Mouse (Mus musculus) E14TG2a.4 (cell line): ENCODE data around the gene Exosc8.

ENCODE experiments used
- CTCF ChIP-seq: conservative IDR thresholded peaks from 2 replicates; pipeline ENCODE4 v1.5.1; 2014; ENCODE audit warnings: low read length
- POU5F1 ChIP-seq: IDR thresholded peaks from 2 replicates; pipeline ENCODE4 v1.6.1; 2014; ENCODE audit warnings: low read length, borderline replicate concordance

DNA sequence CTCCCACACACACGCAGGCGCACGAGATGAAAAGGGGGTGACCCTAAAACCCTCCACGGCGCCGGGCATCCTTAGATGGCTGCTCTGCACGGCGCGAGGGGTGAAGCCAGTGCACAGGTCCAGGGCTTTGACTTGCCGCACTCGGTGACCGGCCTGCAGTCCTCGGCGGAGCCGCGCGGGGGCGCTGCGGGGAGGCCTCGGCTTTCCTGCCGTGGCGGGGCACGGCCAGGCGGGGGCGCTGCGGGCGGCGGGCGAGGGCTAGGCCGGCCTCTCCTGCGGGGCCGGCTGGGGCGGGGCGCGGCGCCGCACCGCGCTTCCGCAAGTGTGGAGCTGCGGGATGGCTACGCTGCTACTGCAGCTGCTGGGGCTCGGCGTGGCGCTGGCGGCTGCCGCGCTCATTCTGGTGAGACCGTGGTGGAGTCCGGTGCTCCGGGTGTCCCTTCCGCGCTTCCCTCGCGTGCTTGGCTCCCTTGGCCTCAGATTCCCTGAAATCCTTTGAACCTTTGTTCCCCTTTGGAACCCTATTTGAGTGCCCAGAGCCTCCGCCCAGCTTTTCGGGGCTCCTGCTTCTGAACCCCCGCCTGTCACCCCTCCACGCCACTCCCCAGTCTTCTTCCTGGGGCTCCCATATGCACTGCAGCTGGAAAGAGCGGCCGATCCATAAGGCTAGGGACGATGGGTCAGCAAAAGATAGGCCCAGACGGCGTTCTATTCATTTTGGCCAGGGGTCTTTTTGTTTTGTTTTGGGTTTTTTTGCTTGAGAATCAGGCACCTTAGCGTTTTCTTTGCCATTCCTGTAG is at the start of gene Exosc8, which contains the start of gene Alg5:
- TF ChIP-seq CTCF, result no peak
- TF ChIP-seq POU5F1, result no peak
